Mouse (Mus musculus): Measurements from ENCODE around the gene Vmn1r87.

- TF ChIP-seq CTCF (IDR thresholded peaks at IDR 0.05; ENCODE audit: low read depth) (no peak), EP300 (IDR thresholded peaks at IDR 0.05; ENCODE audit: low read depth) (no peak)
These were observed 19.3 kb upstream of the Vmn1r87 start, which contains the start of gene Vmn1r88 for GRCm38 (mm10) chr7:13159268-13159667.
